Mouse (Mus musculus) C2C12 (cell line): Measurements from ENCODE around the gene Ctdsp1. TPM values are rescaled to one million over a fixed set of nuclear protein-coding genes. Genes with fewer than 3 reads are reported as not detected.

Source experiments
- H3K27me3 ChIP-seq: one replicate; pipeline ENCODE4 v1.6.1; 2011; ENCODE audit not compliant: control insufficient read depth, insufficient read depth, insufficient read length
- H3K36me3 ChIP-seq: one replicate; pipeline ENCODE4 v1.6.1; 2011; ENCODE audit not compliant: control insufficient read depth, insufficient read depth
- H3K4me3 ChIP-seq: one replicate; pipeline ENCODE4 v1.5.1; 2011; ENCODE audit warnings: mild to moderate bottlenecking, control low read depth; ENCODE audit not compliant: poor library complexity, insufficient read depth, severe bottlenecking
- H3K79me2 ChIP-seq: one replicate; pipeline ENCODE4 v1.6.1; 2011; ENCODE audit not compliant: control insufficient read depth, insufficient read depth
- H3K79me3 ChIP-seq: one replicate; pipeline ENCODE4 v1.6.1; 2011; ENCODE audit warnings: low read depth, control low read depth
- H3ac ChIP-seq: one replicate; pipeline ENCODE3; 2011; ENCODE audit warnings: low read depth; ENCODE audit not compliant: control insufficient read depth, insufficient read length
- CEBPB ChIP-seq: IDR thresholded peaks from one replicate; pipeline ENCODE4 v1.6.1; 2011; ENCODE audit warnings: low read depth, mild to moderate bottlenecking, control low read depth, moderate library complexity
- CTCF ChIP-seq: IDR thresholded peaks from one replicate; pipeline ENCODE4 v1.5.1; 2011; ENCODE audit not compliant: control insufficient read depth, insufficient read depth, insufficient read length
- FOSL1 ChIP-seq: IDR thresholded peaks from one replicate; pipeline ENCODE4 v1.8.0; 2011; ENCODE audit warnings: mild to moderate bottlenecking, low read length; ENCODE audit not compliant: poor library complexity, insufficient read depth, severe bottlenecking
- MAX ChIP-seq: IDR thresholded peaks from one replicate; pipeline ENCODE4 v1.6.1; 2011; ENCODE audit warnings: mild to moderate bottlenecking, control low read depth
- MYOD1 ChIP-seq: IDR thresholded peaks from one replicate; pipeline ENCODE4 v1.6.1; 2011; ENCODE audit warnings: low read depth; ENCODE audit not compliant: control insufficient read depth, insufficient read length
- MYOG ChIP-seq: IDR thresholded peaks from one replicate; pipeline ENCODE4 v1.6.1; 2011; ENCODE audit not compliant: control insufficient read depth, insufficient read length; ENCODE audit errors: extremely low read depth
- USF1 ChIP-seq: IDR thresholded peaks from one replicate; pipeline ENCODE4 v1.6.1; 2011; ENCODE audit warnings: low read depth, mild to moderate bottlenecking, control low read depth, moderate library complexity
- polyA plus RNA-seq: library from polyadenylated mRNA; unstranded; fragments of >200 nt; fragmentation: generic; extraction: Trizol; gene quantifications from one replicate; pipeline ENCODE4 v1.2.1, GENCODE M21; 2012; ENCODE audit warnings: missing spikeins

The Ctdsp1 gene
- polyA plus RNA-seq, 1 experiment: 78.7 TPM

DNA sequence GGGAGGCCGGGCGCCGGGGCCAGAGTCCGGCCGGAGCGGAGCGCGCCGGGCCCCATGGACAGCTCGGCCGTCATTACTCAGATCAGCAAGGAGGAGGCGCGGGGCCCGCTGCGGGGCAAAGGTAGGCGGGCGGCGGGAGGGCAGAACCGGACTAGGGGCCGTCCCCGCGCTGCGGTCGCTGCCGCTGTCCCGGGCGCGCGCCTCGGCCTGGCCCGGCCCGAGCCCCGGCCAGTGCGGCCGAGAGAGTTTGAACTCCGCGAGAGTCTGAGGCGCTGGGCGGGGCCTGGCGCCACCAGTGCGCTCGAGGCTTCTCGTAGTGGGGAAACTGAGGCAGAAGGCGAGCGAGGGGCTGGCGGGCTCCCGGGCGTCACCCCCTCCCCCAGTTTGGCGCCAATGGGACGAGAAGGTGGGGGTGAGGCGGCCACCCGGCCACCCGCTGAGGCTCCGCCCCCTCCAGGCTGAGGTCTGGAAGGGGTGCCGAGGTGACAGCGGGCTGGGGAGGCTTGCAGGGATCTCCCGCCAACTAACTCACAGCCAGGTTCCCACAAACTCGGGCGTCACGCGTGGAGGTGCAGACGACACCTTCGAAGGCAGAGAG is 634 bp downstream of the Ctdsp1 start:
- peaks cover 22% of the 10 kb centered on the region for H3K36me3 ChIP-seq
- H3K4me3 ChIP-seq: peak overlapping the region; percentile 78
- TF ChIP-seq MYOD1: no peak
- TF ChIP-seq FOSL1: no peak
- TF ChIP-seq USF1: no peak
- TF ChIP-seq CEBPB: no peak
- no peak for TF ChIP-seq MYOG
- no peak for TF ChIP-seq MAX
- TF ChIP-seq CTCF: no peak
- no peaks in the 10 kb centered on the region for H3K27me3 ChIP-seq
- H3K79me3 ChIP-seq: peaks cover 25% of the 10 kb centered on the region
- peaks cover 38% of the 10 kb centered on the region for H3K79me2 ChIP-seq
- H3ac ChIP-seq: peak overlapping the region; percentile 95

DNA sequence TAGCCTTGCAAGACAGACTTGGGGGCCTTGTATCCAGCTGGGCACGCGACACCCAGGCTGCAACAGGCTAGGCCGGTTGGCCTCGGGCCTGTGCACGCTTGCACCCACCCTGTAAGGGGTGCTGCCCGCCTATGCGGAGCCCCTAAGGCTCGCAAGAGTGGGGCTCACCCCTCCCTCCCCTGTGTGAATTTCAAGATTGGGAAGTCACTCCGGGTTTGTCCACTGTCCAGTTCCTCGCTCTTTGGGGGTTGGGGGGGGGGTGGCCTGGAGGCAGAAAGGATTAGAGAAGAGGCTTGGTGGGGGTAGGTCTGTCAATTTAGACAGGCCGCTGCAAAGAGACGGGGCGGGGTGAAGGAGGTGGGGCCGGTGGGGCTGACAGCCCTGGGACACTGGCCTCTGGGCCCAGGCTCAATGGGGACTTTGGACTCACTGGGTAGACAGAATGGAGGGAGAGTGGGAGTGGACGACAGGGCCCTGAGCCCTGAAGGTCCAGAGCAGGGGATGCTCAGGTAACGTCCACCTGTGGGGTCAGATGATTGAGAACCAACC is 1.2 kb downstream of the Ctdsp1 start:
- peaks cover 38% of the 10 kb centered on the region for H3K79me2 ChIP-seq
- H3K79me3 ChIP-seq: peaks cover 25% of the 10 kb centered on the region
- peaks cover 22% of the 10 kb centered on the region for H3K36me3 ChIP-seq
- TF ChIP-seq USF1 (no peak), CTCF (no peak), CEBPB (no peak), MAX (no peak), MYOG (no peak)
- peak overlapping the region; percentile 95 for H3ac ChIP-seq
- H3K4me3 ChIP-seq: peak overlapping the region; percentile 78
- H3K27me3 ChIP-seq: no peaks in the 10 kb centered on the region

DNA sequence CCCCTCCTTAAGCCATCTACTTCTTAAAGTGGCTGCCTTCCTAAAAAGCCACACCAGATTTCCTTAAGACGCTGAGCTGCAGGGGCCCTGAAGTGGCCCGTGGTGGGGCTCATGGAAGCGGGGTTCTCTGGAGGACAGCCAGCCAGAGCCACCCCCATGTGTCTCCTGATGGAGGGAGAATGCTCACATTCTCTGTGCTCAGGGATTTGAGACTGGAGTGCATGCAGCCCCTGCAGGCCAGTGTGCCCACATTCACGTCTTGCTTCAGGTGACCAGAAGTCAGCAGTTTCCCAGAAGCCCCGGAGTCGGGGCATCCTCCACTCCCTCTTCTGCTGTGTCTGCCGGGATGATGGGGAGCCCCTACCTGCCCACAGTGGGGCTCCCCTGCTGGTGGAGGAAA is 1.7 kb downstream of the Ctdsp1 start:
- no peak overlapping the region for H3ac ChIP-seq
- H3K4me3 ChIP-seq: peak overlapping the region; percentile 78
- H3K79me2 ChIP-seq: peaks cover 38% of the 10 kb centered on the region
- peaks cover 22% of the 10 kb centered on the region for H3K36me3 ChIP-seq
- TF ChIP-seq CTCF (no peak), USF1 (no peak), CEBPB (no peak), FOSL1 (no peak), MYOG (no peak), MYOD1 (no peak), MAX (no peak)
- H3K27me3 ChIP-seq: no peaks in the 10 kb centered on the region
- peaks cover 25% of the 10 kb centered on the region for H3K79me3 ChIP-seq

DNA sequence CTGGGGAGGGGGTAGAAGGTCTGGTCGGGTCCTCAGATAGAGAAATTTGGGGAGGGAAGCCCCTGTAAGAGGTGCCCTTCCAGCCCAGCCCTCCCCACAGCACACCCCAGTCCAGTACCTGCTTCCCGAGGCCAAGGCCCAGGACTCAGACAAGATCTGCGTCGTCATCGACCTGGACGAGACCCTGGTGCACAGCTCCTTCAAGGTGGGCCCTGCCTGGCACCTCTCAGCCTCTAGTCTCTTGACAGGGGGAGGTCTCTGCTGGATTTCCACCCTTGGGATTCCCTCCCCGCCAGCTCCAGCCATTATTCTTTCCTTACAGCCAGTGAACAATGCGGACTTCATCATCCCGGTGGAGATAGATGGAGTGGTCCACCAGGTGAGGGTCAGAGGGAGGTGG is 2.4 kb downstream of the Ctdsp1 start:
- Histone ChIP-seq H3K4me3 (no peak overlapping the region), H3K36me3 (peaks cover 22% of the 10 kb centered on the region), H3K27me3 (no peaks in the 10 kb centered on the region), H3K79me2 (peaks cover 38% of the 10 kb centered on the region), H3ac (no peak overlapping the region), H3K79me3 (peaks cover 25% of the 10 kb centered on the region)
- TF ChIP-seq MYOD1: no peak
- TF ChIP-seq MAX: no peak
- TF ChIP-seq MYOG: no peak
- TF ChIP-seq FOSL1: no peak
- no peak for TF ChIP-seq CTCF
- no peak for TF ChIP-seq USF1
- no peak for TF ChIP-seq CEBPB

DNA sequence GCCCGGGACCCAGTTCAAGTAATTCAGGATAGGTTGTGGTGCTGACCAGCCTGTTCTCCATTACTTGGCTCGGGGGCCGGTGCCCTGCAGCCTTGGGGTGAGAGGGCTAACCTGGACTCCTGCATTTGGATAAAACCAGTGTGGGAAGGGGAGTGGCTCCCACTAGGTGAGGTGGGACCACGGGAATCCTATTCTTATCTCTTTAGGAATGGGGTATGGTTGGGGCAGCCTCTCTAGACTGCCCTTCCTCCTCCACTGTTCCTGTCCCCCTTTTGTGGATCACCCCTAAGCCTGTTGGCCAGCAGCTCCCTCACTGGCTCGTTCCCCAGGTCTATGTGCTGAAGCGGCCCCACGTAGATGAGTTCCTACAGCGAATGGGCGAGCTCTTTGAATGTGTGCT is 3.0 kb downstream of the Ctdsp1 start:
- Histone ChIP-seq H3K79me3 (peaks cover 25% of the 10 kb centered on the region), H3K79me2 (peaks cover 38% of the 10 kb centered on the region), H3K27me3 (no peaks in the 10 kb centered on the region), H3K4me3 (no peak overlapping the region), H3K36me3 (peaks cover 22% of the 10 kb centered on the region), H3ac (no peak overlapping the region)
- no peak for TF ChIP-seq CTCF
- TF ChIP-seq CEBPB: no peak
- TF ChIP-seq USF1: no peak

DNA sequence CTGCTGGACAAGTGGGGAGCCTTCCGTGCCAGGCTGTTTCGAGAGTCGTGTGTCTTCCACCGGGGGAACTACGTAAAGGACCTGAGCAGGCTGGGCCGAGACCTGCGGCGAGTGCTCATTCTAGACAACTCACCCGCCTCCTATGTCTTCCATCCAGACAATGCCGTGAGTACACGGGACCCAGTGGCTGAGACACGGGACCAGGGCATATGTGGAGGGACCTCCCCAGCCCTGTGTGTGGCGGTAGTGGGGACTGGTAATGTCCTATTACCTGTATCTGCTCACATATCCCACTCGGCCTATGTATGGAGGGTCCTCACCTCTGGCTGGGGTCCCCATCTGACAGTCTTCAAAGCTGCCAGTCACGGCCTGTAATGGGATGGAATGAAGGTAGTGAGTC is 3.5 kb downstream of the Ctdsp1 start:
- no peaks in the 10 kb centered on the region for H3K27me3 ChIP-seq
- H3K79me2 ChIP-seq: peaks cover 38% of the 10 kb centered on the region
- H3K79me3 ChIP-seq: peaks cover 25% of the 10 kb centered on the region
- no peak for TF ChIP-seq USF1
- TF ChIP-seq CEBPB: no peak
- no peak for TF ChIP-seq MYOD1
- no peak for TF ChIP-seq MYOG
- no peak for TF ChIP-seq FOSL1
- no peak for TF ChIP-seq CTCF
- TF ChIP-seq MAX: no peak
- H3K4me3 ChIP-seq: no peak overlapping the region
- peaks cover 22% of the 10 kb centered on the region for H3K36me3 ChIP-seq
- H3ac ChIP-seq: no peak overlapping the region
